Mouse (Mus musculus): ENCODE measurements around the gene Kcnh1. TPM values are rescaled to one million over a fixed set of nuclear protein-coding genes. Genes with fewer than 3 reads are reported as not detected.

The Kcnh1 gene
- total and polyA plus RNA-seq, 2 experiments from 2014 or later = 0.10 to 0.31 TPM

GRCm38 (mm10) chr1:192288456-192288855, 97.9 kb downstream of the Kcnh1 start:
- ATAC-seq (ENCODE audit: insufficient read depth, low read depth) (no peak), DNase-seq (ENCODE audit: low spot score) (no peak)
- no peaks in the 10 kb centered on the region for H3K9me3 ChIP-seq (replicated peaks; ENCODE audit: control insufficient read depth, low read length)
- no peaks in the 10 kb centered on the region for H3K4me1 ChIP-seq (ENCODE audit: control insufficient read depth, insufficient read depth)
- no peak for TF ChIP-seq CTCF (IDR thresholded peaks at IDR 0.05; ENCODE audit: low read depth)
- H3K4me2 ChIP-seq (ENCODE audit: low read depth, low read length) = no peak overlapping the region
- WGBS = 74% methylated on average over 8 of the region's 8 CpGs
- no peak overlapping the region for H3K9ac ChIP-seq (replicated peaks; ENCODE audit: low read depth, low read length)
- no peaks in the 10 kb centered on the region for H3K27me3 ChIP-seq (ENCODE audit: control insufficient read depth, insufficient read depth, low read length)
- H3K4me3 ChIP-seq (ENCODE audit: low read depth, low read length) = no peak overlapping the region
- no peak overlapping the region for H3K27ac ChIP-seq (ENCODE audit: low read depth)
- H3K36me3 ChIP-seq (replicated peaks; ENCODE audit: control insufficient read depth, insufficient read depth, low read length) = no peaks in the 10 kb centered on the region

GRCm38 (mm10) chr1:192291286-192291685, 100.7 kb downstream of the Kcnh1 start:
- Histone ChIP-seq H3K27me3 (ENCODE audit: control insufficient read depth, insufficient read depth, low read length) (no peaks in the 10 kb centered on the region), H3K4me3 (ENCODE audit: low read depth, low read length) (no peak overlapping the region), H3K9ac (replicated peaks; ENCODE audit: low read depth, low read length) (no peak overlapping the region), H3K9me3 (replicated peaks; ENCODE audit: control insufficient read depth, low read length) (no peaks in the 10 kb centered on the region), H3K4me1 (ENCODE audit: control insufficient read depth, insufficient read depth) (no peaks in the 10 kb centered on the region), H3K36me3 (replicated peaks; ENCODE audit: control insufficient read depth, insufficient read depth, low read length) (no peaks in the 10 kb centered on the region), H3K4me2 (ENCODE audit: low read depth, low read length) (no peak overlapping the region), H3K27ac (ENCODE audit: low read depth) (no peak overlapping the region)
- 32% methylated on average over 3 of the region's 3 CpGs for WGBS
- ATAC-seq (ENCODE audit: insufficient read depth, low read depth) (no peak), DNase-seq (ENCODE audit: low spot score) (no peak)
- TF ChIP-seq CTCF (IDR thresholded peaks at IDR 0.05; ENCODE audit: low read depth) = no peak
- TF ChIP-seq EP300 (IDR thresholded peaks at IDR 0.05; ENCODE audit: low read depth) = no peak

GRCm38 (mm10) chr1:192293391-192293790, 102.8 kb downstream of the Kcnh1 start:
- H3K4me2 ChIP-seq (ENCODE audit: low read depth, low read length) = no peak overlapping the region
- no peaks in the 10 kb centered on the region for H3K36me3 ChIP-seq (replicated peaks; ENCODE audit: control insufficient read depth, insufficient read depth, low read length)
- no peak overlapping the region for H3K27ac ChIP-seq (ENCODE audit: low read depth)
- H3K9me3 ChIP-seq (replicated peaks; ENCODE audit: control insufficient read depth, low read length) = no peaks in the 10 kb centered on the region
- H3K4me3 ChIP-seq (ENCODE audit: low read depth, low read length) = no peak overlapping the region
- no peaks in the 10 kb centered on the region for H3K4me1 ChIP-seq (ENCODE audit: control insufficient read depth, insufficient read depth)
- no peak overlapping the region for H3K9ac ChIP-seq (replicated peaks; ENCODE audit: low read depth, low read length)
- ATAC-seq (ENCODE audit: insufficient read depth, low read depth) (no peak), DNase-seq (ENCODE audit: low spot score) (no peak)
- 64% methylated on average over 4 of the region's 4 CpGs for WGBS
- H3K27me3 ChIP-seq (ENCODE audit: control insufficient read depth, insufficient read depth, low read length) = no peaks in the 10 kb centered on the region
- no peak for TF ChIP-seq CTCF (IDR thresholded peaks at IDR 0.05; ENCODE audit: low read depth)
- no peak for TF ChIP-seq EP300 (IDR thresholded peaks at IDR 0.05; ENCODE audit: low read depth)

- Histone ChIP-seq H3K4me3 (ENCODE audit: low read depth, low read length) (no peak overlapping the region), H3K9me3 (replicated peaks; ENCODE audit: control insufficient read depth, low read length) (no peaks in the 10 kb centered on the region), H3K27me3 (ENCODE audit: control insufficient read depth, insufficient read depth, low read length) (no peaks in the 10 kb centered on the region), H3K9ac (replicated peaks; ENCODE audit: low read depth, low read length) (no peak overlapping the region), H3K27ac (ENCODE audit: low read depth) (no peak overlapping the region), H3K36me3 (replicated peaks; ENCODE audit: control insufficient read depth, insufficient read depth, low read length) (no peaks in the 10 kb centered on the region), H3K4me2 (ENCODE audit: low read depth, low read length) (no peak overlapping the region), H3K4me1 (ENCODE audit: control insufficient read depth, insufficient read depth) (no peaks in the 10 kb centered on the region)
- no peak for DNase-seq (ENCODE audit: low spot score)
- ATAC-seq (ENCODE audit: insufficient read depth, low read depth) = no peak
- TF ChIP-seq EP300 (IDR thresholded peaks at IDR 0.05; ENCODE audit: low read depth) = no peak
- TF ChIP-seq CTCF (IDR thresholded peaks at IDR 0.05; ENCODE audit: low read depth) = no peak
- WGBS = 66% methylated on average over 3 of the region's 3 CpGs
These were observed 103.3 kb downstream of the Kcnh1 start for GRCm38 (mm10) chr1:192293921-192294320.

GRCm38 (mm10) chr1:192295243-192295860, 104.8 kb downstream of the Kcnh1 start:
- no peak overlapping the region for H3K4me2 ChIP-seq (ENCODE audit: low read depth, low read length)
- no peak overlapping the region for H3K4me3 ChIP-seq (ENCODE audit: low read depth, low read length)
- H3K27ac ChIP-seq (ENCODE audit: low read depth) = no peak overlapping the region
- TF ChIP-seq EP300 (IDR thresholded peaks at IDR 0.05; ENCODE audit: low read depth) (no peak), CTCF (IDR thresholded peaks at IDR 0.05; ENCODE audit: low read depth) (no peak)
- no peaks in the 10 kb centered on the region for H3K27me3 ChIP-seq (ENCODE audit: control insufficient read depth, insufficient read depth, low read length)
- no peaks in the 10 kb centered on the region for H3K36me3 ChIP-seq (replicated peaks; ENCODE audit: control insufficient read depth, insufficient read depth, low read length)
- WGBS = 55% methylated on average over 11 of the region's 11 CpGs
- ATAC-seq (ENCODE audit: insufficient read depth, low read depth) (no peak), DNase-seq (ENCODE audit: low spot score) (no peak)
- no peak overlapping the region for H3K9ac ChIP-seq (replicated peaks; ENCODE audit: low read depth, low read length)
- no peaks in the 10 kb centered on the region for H3K4me1 ChIP-seq (ENCODE audit: control insufficient read depth, insufficient read depth)
- no peaks in the 10 kb centered on the region for H3K9me3 ChIP-seq (replicated peaks; ENCODE audit: control insufficient read depth, low read length)

GRCm38 (mm10) chr1:192295902-192296301, 105.3 kb downstream of the Kcnh1 start:
- ATAC-seq (ENCODE audit: insufficient read depth, low read depth) (no peak), DNase-seq (ENCODE audit: low spot score) (no peak)
- Histone ChIP-seq H3K36me3 (replicated peaks; ENCODE audit: control insufficient read depth, insufficient read depth, low read length) (no peaks in the 10 kb centered on the region), H3K27ac (ENCODE audit: low read depth) (no peak overlapping the region), H3K27me3 (ENCODE audit: control insufficient read depth, insufficient read depth, low read length) (no peaks in the 10 kb centered on the region), H3K4me1 (ENCODE audit: control insufficient read depth, insufficient read depth) (no peaks in the 10 kb centered on the region), H3K9ac (replicated peaks; ENCODE audit: low read depth, low read length) (no peak overlapping the region), H3K9me3 (replicated peaks; ENCODE audit: control insufficient read depth, low read length) (no peaks in the 10 kb centered on the region), H3K4me3 (ENCODE audit: low read depth, low read length) (no peak overlapping the region), H3K4me2 (ENCODE audit: low read depth, low read length) (no peak overlapping the region)
- TF ChIP-seq CTCF (IDR thresholded peaks at IDR 0.05; ENCODE audit: low read depth) = no peak
- TF ChIP-seq EP300 (IDR thresholded peaks at IDR 0.05; ENCODE audit: low read depth) = no peak

Data from heart, postnatal 0 days (tissue).